Mouse (Mus musculus) layer of hippocampus, adult 11-12 months (tissue): ENCODE measurements around the gene Crocc2.
A peak's percentile ranks its signal among the peaks of the same experiment; 100 is the strongest.

Experiments
- DNase-seq: peaks from one replicate; pipeline ENCODE4 v3.0.0; 2022; ENCODE audit warnings: low spot score

Crocc2 gene

DNA sequence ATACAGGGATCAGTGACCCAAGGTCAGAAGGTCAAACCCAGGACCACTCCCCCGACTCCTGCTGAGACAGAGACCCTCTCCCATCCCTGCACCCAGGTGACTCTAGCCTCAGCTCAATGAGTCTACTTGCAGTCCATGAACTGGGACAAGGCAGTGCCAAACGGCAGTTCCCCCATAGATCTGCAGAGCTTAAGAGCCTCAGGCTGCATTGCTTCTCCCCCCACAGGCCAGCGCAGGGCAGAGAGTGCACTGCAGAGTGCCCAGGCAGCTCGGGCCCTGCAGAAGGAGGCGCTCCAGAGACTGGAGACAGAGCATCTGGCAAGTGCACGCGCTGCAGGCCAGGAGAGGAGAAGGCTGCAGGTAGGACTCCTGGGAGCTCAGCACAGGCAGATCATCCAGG is 49.0 kb downstream of the Crocc2 start:
- no peak for DNase-seq

DNA sequence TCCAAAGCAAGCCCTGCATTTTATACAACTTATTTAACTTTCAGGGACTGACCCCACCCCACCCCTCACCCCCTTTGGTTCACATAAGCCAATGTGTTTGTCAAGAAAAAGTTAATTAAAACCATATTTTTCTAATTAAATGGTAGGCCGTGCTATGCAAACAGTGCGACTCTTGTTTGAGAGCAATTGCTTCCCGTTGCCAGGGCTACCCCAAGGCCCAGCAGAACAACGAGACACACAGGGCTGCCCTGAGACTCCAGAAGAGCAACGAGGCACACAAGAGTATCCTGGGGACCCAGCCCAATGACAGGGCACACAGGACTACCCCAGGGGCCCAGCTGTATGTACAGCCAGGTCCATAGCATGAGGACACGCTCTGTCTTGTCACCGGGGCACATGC is 52.3 kb downstream of the Crocc2 start:
- no peak for DNase-seq

DNA sequence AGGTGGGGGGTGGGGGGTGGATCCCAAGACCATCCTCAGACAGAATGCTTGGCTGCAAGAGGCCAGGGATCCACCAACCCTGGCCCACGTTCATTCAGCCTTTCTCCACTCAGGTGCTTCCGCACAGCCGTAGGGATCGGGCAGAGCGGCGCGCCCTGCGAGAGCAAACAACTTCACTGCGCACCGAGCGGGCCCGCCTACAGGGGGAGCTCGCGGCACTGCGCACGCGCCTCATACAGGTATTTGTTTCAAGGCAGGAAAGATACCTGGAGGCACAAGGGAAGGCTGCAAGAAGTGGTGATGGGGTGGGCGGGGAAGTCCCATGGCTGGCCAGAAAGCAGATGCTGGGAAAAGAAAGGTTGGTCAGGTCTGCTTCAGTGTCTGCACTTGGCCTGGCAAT is 55.4 kb downstream of the Crocc2 start:
- no peak for DNase-seq

DNA sequence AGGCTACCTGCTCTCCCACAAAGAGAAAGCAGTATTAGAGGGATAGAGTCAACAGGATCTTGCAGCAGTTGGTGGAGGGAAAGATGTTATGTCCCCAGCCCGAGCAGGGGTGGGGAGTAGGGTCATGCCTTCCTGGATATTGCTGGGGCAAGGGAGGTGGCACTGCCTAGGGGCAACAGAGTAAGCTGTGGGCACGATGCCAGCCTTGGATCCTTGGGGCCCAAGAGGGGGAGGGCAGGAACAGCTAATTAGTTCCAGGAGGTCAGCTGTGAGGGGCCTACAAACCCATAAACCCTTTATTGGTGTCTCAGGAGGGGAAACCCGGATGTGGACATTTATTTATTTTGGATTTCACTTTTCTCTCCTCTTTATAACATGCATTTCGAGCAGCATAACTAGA is 56.7 kb downstream of the Crocc2 start:
- DNase-seq, result no peak

DNA sequence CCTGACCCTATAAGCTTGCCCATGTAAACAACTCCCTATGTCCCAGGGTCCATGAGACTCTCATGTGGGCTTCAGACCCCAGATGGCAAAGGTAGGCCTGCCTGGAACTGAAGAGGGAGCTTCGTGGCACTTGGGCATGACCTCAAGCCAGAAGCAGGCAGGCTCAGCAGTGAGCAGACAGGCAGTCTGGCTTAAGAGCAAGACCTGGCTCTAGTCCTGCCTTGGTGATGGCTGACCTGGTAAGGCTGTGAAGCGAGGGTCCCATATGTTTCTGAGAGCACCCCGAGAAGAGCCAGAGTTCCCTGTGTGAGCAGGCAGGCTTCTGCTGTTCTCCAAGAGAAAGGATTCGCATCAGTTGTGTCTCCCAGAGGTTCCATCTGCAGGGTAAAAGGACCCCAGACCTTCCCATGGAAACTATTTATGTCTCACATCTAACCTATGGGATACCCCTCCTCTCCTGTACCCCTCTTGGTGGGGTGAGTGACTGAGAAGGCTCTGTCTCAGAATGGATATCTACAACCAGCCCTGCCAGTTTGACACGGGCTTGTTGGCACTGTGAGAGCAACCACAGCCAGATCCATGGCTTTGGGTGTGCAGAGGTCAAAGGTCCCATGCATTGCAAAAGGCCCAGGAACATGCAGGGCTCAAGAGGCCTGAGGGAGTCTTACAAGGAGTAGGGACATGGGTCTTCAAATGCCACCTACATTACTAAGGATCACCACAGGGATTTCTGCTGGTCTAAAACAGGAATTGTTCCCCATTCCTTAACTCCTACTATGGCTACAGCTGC is 57.4 kb downstream of the Crocc2 start:
- DNase-seq, result no peak

DNA sequence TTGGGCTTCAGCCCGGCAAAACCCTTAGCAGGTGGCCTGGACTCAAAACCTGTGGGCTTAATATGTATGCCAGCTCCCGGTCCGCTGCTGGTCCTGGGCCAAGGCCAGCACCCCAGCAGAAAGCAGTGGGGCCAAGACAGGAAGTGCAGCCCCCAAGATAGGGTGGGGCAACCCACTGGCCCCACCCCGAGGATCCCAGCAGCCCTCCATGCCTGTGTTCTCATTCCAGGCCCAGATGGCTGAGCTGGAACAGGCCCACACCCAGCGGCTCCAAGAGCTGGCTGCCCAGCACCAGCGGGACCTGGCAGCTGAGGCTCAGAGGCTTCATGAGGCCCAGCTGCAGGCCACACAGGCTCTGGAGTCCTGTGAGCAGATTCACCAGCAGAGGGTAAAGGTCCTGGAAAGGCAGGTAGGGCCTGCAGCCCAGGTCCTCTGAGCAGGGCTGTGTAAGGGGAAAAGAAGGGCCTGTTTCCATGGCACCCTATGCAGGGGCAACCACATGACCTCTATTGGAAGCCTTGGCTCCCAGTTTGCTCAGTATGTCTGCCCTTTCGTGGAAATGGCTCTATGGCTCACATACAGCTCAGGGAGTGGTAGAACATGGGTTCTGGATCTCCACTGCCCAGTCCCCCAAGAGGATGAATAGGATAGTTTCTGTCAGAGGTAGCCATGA is 58.9 kb downstream of the Crocc2 start:
- peak; percentile 34 for DNase-seq

DNA sequence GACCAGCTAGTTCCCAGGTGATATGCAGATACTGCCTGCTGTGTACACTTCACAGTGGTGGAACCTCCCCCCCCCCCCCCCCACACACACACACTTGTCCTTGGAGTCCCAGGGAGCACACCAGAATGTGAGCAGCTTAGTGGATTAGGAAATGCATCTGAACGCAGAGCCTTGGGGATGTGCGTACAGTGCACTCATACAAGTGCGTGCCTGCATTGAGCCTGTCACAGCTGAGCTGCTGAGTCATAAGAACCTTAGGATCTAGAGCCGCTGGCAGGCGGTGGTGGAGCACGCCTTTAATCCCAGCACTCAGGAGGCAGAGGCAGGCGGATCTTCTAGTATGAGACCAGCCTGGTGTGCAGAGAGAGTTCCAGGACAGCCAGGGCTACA is 59.4 kb downstream of the Crocc2 start:
- no peak for DNase-seq

DNA sequence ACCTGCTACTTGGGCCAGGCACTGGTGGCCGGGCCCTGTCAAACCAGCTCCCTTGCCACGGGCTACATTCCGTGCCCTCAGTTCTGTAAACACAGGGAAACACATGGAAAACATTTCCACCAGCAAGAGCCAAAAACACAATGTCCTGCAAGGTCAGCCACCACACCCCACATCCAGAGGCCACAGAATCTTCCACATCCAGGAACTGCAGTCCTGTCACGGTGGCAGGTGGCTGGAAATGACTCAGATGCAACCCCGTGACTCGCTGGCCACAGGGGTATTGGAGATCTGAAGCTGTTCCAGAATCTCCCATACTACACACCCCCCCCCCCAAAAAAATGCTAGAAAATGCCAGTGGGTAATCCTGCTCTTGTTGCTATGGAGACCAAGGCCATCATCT is 60.7 kb downstream of the Crocc2 start:
- no peak for DNase-seq

DNA sequence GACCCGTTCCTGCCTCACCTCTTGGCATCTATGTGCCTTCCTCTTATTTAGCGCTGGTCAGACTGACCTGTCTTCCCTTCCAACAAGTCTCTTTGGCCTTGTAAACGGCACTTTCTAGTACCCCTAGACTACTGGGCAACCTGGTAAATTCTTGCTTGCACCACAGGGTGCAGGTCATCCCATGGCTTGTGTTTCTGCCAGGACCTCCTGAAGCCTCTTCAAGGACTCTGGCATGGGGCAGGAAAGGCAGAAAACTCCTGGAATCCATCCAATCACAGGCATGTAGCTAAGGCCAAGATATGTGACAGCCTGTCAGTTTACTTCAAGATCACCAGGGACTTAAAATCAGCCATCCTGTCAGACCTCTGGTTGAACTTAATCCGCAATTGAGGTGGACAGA is 61.1 kb downstream of the Crocc2 start:
- no peak for DNase-seq

DNA sequence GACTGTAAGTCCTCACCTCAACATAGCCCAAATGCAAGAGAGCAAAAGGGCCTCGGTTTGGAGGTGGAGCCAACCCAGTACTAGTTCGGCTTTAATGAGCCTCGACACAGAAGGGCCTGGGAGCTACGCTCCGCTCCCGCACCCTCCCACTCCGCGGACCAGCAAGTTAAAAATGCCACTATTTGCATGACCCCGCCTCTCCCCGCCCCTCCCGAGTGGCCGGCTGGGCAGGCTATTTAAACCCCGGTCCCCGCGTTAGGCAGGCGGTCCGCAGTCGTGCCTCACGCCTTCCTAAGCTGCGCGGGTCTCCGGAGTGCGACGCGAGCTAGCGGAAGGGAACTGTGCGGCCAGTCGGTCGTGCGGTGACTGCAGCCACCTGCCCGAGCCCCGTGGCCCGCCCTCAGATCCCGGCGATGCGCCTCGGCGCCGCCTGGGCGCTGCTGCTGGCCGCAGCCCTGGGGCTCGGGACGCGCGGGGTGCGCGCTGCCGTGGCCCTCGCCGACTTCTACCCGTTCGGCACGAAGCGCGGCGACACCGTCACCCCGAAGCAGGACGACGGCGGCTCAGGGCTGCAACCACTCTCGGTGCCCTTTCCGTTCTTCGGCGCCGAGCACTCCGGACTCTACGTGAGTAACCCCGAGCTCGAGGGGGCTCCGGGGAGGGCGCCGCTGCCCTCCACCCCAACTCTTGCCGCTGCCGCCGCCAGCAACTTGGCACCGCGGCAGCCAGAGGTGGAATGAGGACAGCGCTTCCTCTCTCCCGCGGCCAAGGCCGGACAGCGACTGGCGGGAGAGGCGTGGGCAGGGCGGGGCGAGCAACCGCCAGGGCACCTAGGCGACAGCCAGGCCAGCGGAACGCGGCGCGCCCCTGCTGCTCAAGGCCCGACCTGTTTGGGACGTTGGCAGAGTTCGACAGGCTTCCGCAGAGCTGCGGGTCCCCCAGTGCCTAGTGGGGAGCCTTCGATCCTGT is 67.3 kb downstream of the Crocc2 start, which contains the start of gene Sned1:
Gene Sned1 (plus strand): TSS at position 266 of the 969 bp plus-strand sequence.
- DNase-seq, result peak; percentile 78

DNA sequence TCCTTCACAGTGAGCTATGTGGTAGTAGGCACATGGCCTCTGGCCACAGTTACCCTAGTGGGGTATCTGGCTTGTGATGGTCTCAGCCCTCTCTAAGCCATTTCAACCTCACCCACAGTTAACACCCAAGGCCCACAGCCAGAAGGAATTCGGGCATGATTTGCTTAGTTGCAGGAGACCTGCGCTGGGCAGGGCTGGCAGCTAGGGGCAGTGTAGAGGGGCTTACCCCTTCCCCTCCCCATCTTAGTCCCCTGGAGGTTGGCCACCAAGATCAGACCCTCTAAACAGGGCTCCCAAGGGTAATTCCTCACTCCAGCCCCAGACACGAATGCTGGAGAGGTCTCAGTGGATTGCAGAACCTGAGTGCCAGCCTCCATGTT is 68.0 kb downstream of the Crocc2 start:
- no peak for DNase-seq

DNA sequence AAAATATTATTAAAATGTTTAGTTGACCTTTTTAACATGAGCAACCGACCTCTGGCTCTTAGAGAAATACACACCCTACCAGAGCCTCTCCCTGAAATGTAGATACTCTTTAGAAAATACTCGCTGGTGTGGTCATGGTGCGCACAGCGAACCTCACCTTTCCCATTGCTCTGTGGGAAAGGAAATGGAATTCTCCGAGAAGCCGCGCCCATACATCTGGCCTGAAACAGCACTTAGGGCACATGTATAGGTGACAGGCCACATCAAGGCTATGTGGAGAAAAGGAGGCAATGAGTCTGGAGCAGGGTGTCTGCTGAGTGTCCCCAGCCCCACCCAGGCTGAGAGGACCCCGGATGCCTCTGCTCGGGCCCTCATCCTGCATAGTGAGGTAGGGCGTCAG is 69.2 kb downstream of the Crocc2 start:
- no peak for DNase-seq

DNA sequence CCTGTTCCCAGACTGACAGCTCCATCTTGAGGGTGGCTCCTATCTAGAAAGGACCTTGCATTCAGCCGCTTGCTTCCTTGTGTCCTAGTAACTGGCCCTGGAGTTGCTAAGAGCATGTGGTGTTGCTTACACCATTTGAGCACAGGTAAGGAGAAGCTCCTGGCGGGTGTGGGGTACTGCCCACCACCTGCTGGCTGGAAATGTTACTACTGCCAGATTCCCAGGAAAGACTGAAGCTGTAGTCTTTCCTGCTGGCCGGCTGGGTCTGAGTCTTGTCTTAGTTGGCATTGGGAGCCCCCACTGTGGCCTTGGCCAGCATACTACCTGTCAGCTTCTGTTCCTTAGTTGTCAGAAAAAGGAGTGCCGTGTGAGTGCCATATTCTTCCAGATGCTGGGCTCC is 69.7 kb downstream of the Crocc2 start:
- DNase-seq, result no peak

DNA sequence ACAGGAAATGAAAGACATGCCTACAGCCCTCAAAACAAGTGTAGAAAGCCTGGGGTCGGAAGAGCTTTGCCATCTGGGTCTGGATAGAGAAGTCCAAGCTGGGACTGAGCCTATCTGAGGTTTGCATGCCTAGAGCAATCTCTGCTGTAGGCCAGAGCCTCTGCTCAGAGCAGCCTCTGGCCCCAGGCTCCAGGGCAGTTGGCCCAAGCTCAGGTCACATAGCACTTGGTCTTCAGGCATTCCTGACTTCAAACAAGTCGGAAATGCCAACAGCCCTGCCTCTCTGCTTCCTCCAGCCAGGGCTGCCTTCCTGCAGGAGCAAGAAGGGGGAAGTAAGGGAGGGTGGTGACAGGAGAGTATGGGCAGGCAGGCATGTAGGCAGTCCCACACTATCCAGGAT is 77.4 kb downstream of the Crocc2 start:
- DNase-seq, result no peak

DNA sequence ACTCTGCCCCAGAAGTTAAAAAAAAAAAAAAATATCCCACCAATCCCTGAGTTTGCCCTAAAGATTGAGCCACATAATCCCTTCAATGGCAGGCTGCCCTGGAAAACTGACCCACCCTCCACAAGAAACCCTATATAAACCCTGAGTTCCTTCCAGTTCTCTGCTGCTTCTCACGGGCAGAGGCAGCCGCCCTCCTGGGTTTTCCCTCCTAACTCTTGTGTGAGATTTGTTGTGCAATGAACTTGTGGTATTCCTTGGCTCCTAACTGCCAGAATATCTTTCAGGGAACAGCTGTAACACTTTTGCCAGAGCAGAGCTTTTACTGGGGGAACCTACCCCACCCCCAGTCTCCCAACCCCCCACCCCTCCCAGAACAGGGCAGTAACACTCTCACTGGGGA is 84.1 kb downstream of the Crocc2 start:
- no peak for DNase-seq

DNA sequence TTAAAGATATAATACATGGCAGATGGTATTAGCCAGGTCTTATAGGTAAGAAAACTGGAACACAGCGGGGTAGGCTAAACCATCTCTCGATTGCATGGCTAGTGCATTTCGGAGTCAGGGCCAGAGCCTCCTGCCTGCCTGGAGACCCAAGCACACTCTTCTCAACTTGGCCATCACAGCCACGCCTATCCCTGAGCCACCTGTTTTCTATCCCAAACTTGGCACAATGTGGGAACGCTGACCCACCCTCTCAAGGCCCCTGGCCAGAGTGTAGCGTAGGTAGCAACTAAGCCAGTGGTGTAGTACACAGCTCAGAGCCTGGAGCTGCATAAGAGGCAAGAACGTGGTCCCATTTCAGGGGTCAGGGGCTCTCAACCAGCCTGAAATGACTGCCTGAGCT is 87.2 kb downstream of the Crocc2 start:
- no peak for DNase-seq

DNA sequence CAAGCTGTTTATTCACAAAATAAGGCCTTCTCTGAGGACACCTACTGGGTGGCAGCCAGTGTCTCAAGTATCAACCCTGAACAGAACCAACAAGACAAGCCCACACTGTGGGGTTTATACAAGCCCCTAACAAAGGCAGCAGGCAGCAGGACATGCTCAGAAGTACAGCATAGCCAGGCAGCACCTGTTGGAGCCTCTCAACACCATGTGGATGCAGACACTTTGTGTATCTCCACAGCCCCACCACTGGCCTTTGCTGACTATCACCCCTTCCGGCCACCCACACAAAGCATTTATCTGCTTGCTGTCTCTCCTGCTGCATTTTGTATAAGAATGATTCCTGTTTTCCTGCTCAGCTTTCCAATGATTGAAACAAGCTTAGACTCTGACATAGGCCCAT is 89.0 kb downstream of the Crocc2 start:
- no peak for DNase-seq

DNA sequence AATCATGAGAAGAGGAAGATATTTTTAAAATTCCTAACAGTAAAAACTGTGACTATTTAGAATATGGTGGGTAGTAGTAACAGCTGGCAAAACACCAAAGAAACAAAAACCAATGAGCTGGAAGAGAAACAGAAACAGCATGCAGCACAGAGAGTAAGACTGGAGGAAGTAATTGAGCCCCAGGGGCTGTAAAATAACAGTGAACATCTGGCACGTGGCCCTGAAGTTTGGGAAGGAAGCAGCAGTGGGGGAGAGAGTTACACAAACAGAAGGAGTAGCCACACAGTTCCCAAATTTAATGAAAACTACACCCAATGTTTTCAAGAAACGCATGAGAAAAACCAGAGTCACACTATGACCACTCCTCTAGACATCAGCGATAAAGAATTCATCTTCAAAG is 98.7 kb downstream of the Crocc2 start:
- no peak for DNase-seq

DNA sequence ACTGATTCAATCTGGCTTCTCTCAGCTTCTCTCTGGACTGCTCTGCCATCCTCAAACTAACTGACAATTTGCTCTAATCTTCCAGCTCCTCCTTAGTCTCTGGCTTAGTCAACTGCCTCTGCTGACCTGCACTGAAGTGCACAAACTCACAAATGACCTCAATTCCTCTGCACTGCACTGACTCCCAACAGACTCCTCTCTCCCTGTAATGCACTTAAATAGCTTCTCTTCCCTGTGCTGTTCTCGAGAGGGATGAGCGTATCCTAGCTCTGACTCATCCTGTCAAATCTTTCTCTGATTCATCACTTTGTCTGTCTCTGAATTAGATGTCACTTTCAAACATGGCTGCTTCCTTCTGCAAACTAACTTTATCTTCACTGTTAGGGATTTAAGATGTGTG is 99.7 kb downstream of the Crocc2 start:
- DNase-seq, result no peak

DNA sequence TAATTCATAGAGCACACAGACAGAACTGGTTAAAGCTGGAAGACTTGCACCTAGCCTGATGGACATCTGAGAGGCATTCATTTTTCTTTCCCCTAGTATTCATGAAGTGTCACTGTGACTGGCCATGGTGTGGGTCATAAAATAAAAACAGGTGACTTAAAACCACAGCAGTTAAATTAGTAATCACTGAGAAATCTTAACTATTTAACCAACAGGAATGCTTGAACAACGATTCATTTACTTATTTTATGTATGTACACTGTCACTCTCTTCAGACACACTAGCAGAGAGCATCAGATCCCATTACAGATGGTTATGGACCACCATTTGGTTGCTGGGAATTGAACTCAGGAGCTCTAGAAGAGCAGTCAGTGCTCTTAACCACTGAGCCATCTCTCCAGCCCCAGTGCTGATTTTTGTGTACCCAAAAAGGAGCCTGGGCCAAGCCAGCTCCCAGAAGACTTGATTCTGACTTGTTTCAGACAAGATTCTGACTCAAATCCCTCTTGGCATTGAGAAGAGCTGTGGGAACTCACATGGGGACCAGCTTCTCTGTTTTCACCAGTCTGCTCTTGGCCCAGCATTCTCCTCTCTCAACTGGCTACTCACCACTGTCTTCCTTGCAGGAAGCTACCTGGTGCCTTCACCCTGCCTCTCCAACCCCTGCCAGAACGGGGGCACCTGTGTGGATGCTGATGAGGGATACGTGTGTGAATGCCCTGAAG is 102.2 kb downstream of the Crocc2 start:
- DNase-seq, result no peak

DNA sequence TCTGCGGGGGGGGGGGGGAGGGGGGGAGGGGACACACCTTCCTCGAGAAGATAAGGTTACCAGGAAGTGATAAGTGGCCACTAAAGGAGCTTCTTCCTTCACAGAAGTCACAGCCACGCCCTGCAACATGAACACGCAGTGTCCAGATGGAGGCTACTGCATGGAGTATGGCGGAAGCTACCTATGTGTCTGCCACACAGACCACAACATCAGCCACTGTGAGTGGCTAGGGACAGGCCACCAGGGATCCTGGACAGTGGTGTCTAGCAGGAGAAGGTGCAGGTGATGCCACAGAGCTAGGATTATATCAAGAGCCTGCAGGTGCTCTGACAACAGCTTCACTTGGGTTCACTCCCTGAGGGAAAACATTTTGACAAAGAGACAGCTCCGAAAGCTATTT is 103.2 kb downstream of the Crocc2 start:
- DNase-seq, result no peak

DNA sequence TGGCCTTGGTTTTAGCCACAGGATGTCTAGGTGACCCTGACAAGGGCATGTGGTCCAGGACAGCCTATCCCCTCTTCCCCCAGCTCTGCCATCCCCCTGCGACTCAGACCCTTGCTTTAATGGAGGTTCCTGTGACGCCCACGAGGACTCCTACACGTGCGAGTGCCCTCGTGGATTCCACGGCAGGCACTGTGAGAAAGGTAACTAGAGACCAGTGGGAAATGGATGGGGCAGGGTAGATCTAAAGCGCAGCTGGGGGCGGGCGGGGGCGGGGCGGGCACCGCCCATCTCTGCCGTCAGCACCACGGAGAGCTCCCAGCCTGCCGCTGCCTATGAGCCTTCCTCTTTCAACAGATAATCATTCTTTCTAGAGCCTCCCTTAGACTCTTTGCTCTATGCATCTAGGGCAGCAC is 103.9 kb downstream of the Crocc2 start:
- no peak for DNase-seq
